Mouse (Mus musculus): ENCODE data around the gene Sp9.

DNA sequence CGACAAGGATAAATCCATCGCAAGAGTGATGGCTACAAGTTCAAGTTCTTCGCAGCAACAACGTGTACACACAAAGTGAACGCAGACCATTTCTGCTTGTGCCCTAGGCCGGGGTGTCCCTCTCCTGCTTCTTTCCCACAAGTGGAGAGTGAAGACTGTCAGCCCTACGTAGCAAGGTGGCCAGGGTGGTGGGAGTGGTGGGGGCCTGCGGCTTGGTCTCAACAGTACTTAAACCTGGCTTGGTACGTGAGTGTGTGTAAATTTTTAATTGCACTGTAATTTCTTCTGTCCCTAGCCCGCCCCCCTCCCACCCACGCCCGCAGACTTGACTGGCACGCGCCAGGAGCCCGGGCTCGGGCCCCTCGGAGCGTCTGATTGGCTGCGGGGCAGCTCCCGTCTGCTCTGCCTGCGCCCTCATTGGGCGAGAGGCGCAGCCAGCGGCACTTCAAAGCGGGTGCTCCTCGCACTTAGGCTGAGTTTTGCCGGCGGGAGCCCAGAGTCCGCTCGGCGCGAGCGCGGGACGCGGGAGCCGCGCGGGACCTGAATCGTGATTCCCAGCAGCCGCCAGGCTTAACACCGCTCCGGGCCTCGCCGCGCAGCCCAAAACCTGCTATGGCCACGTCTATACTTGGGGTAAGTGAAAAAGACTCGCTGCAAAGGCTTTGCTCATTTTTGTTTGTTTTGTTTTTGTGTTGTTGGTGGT is at the start of gene Sp9:
- no peak for TF ChIP-seq CTCF (IDR thresholded peaks at IDR 0.05; ENCODE audit: insufficient read depth, low read length)
- no peak for TF ChIP-seq POLR2A (IDR thresholded peaks at IDR 0.05; ENCODE audit: borderline replicate concordance, extremely low read depth, low read depth, low read length)
